Mouse (Mus musculus) E14TG2a.4 (cell line): Measurements from ENCODE around the gene Myo7a.

Experiments used
- CTCF ChIP-seq: conservative IDR thresholded peaks from 2 replicates; pipeline ENCODE4 v1.5.1; 2014; ENCODE audit warnings: low read length
- NANOG ChIP-seq: IDR thresholded peaks from 2 replicates; pipeline ENCODE4 v1.6.1; 2014; ENCODE audit warnings: borderline replicate concordance, low read length, mixed read lengths

GRCm38 (mm10) chr7:98119179-98119960, at the start of gene Myo7a:
- TF ChIP-seq CTCF (no peak), NANOG (no peak)
